8 mouse cellular contexts compared by ENCODE assay signal in genomic region chr5:114690633-114691567, GRCm38 (mm10). TPM values are rescaled to one million over a fixed set of nuclear protein-coding genes. Genes with fewer than 3 reads are reported as not detected.
DNase-seq lines count a peak whose midpoint lies in the region; ATAC-seq and TF ChIP-seq lines count a peak whose summit lies in the region.

Gene Gltp (minus strand): TSS chr5:114690984.

- no peak for TF ChIP-seq CTCF in E14TG2a.4 (conservative IDR thresholded peaks at IDR 0.05; ENCODE audit: low read length)

- peak within 1 kb of the TSS; percentile 90 for H3K4me3 ChIP-seq in E14TG2a.4 (replicated peaks; ENCODE audit: low read length)
- peak within 1 kb of the TSS; percentile 75 for H3K4me3 ChIP-seq in forebrain, embryonic 14.5 days (ENCODE audit: low read depth, low read length)
- H3K4me3 ChIP-seq in neural tube, embryonic 15.5 days (replicated peaks) = peak within 1 kb of the TSS; percentile 86

- H3K4me2 ChIP-seq in forebrain, embryonic 14.5 days (ENCODE audit: low read length) = peak within 1 kb of the TSS; percentile 94
- H3K4me2 ChIP-seq in neural tube, embryonic 15.5 days = peak within 1 kb of the TSS; percentile 87

- ATAC-seq in cerebellum, adult (ENCODE audit: insufficient number of reproducible peaks, low FRiP score, low TSS enrichment) = peak; percentile 85
- ATAC-seq in forebrain, embryonic 14.5 days = peak; percentile 98
- peak; percentile 98 for ATAC-seq in neural tube, embryonic 15.5 days (ENCODE audit: low FRiP score)

- 6% methylated on average over 54 of the region's 75 CpGs for WGBS in forebrain, embryonic 14.5 days
- WGBS in neural tube, embryonic 15.5 days = 6% methylated on average over 54 of the region's 75 CpGs

- DNase-seq in forebrain, embryonic 14.5 days (ENCODE audit: low spot score) = peak; percentile 97
- DNase-seq in heart, postnatal 14 days = peak; percentile 95 to 97
- peak; percentile 95 for DNase-seq in layer of hippocampus, adult 11-12 months (ENCODE audit: low spot score)
- peak; percentile 92 to 93 for DNase-seq in lung, adult 18-20 months
- peak; percentile 93 for DNase-seq in testis, postnatal 14 days (ENCODE audit: low spot score)

- 0 out of 2 replicates have a peak, but pooled peaks cover 13% of the 10 kb centered on the region for H3K27me3 ChIP-seq in E14TG2a.4 (ENCODE audit: insufficient read depth, low read length)
- 0 out of 2 replicates have a peak, but pooled peaks cover 3% of the 10 kb centered on the region for H3K27me3 ChIP-seq in forebrain, embryonic 14.5 days (replicated peaks; ENCODE audit: control insufficient read depth, insufficient read depth, low read length)
- 0 out of 2 replicates have a peak, but pooled peaks cover 2% of the 10 kb centered on the region for H3K27me3 ChIP-seq in neural tube, embryonic 15.5 days (replicated peaks)

- H3K9ac ChIP-seq in forebrain, embryonic 14.5 days (ENCODE audit: low read length) = peak within 1 kb of the TSS; percentile 83
- H3K9ac ChIP-seq in neural tube, embryonic 15.5 days (replicated peaks) = peak within 1 kb of the TSS; percentile 89

- H3K27ac ChIP-seq in forebrain, embryonic 14.5 days (ENCODE audit: low read depth, low read length) = peak within 1 kb of the TSS; percentile 27; the same call in 1 of the 2 replicates
- peak within 1 kb of the TSS; percentile 73 for H3K27ac ChIP-seq in neural tube, embryonic 15.5 days (replicated peaks)

- H3K9me3 ChIP-seq in E14TG2a.4 (ENCODE audit: low read length) = no peaks in the 10 kb centered on the region
- no peaks in the 10 kb centered on the region for H3K9me3 ChIP-seq in forebrain, embryonic 14.5 days (replicated peaks; ENCODE audit: control insufficient read depth, low read length)
- no peaks in the 10 kb centered on the region for H3K9me3 ChIP-seq in neural tube, embryonic 15.5 days (replicated peaks)

- H3K4me1 ChIP-seq in E14TG2a.4 (replicated peaks; ENCODE audit: low read depth, low read length) = peaks cover 58% of the 10 kb centered on the region
- peaks cover 10% of the 10 kb centered on the region for H3K4me1 ChIP-seq in forebrain, embryonic 14.5 days (ENCODE audit: control insufficient read depth, insufficient read depth, low read length)
- peaks cover 25% of the 10 kb centered on the region for H3K4me1 ChIP-seq in neural tube, embryonic 15.5 days

- H3K36me3 ChIP-seq in E14TG2a.4 (ENCODE audit: insufficient read depth, low read length) = no peaks in the 10 kb centered on the region
- no peaks in the 10 kb centered on the region for H3K36me3 ChIP-seq in forebrain, embryonic 14.5 days (ENCODE audit: control insufficient read depth, insufficient read depth, low read length)
- no peaks in the 10 kb centered on the region for H3K36me3 ChIP-seq in neural tube, embryonic 15.5 days

- intact Hi-C loops in heart, postnatal 14 days (cut with DNase I) = loop anchor here (2.0 kb wide), 1 partner anchor 22 kb away; no protein-coding TSS in a partner anchor

RNA-seq across cellular contexts. Expression of gene Gltp, which starts in this region (rescaled TPM):
- polyA plus RNA-seq in forebrain, embryonic 14.5 days (2014; fragmentation: Nextera tagmentation; extraction: Ambion mirVana) = 31.2 and 32.4 TPM in 2 replicates
- 10 to 100 TPM; 17.1 to 18.8 TPM for total RNA-seq in heart, postnatal 14 days (2021)
- 39.2 and 69.0 TPM in 2 replicates for polyA plus RNA-seq in neural tube, embryonic 15.5 days (2015; fragmentation: Nextera tagmentation; extraction: Ambion mirVana)

Comparison
In these comparisons a context has a peak if more than half of its experiments do, and no peak if none do; other contexts are left out.
1. Peak in every context shown above with its lines: DNase-seq, ATAC-seq, H3K4me3 ChIP-seq and H3K27ac ChIP-seq.